Mouse (Mus musculus) liver (tissue): Measurements from ENCODE around the gene Pygm.

ENCODE experiments used
- DNase-seq: peaks from one replicate; pipeline ENCODE4 v3.0.0-alpha.2; 2020; ENCODE audit warnings: mixed read lengths

Gene Pygm

GRCm38 (mm10) chr19:6388006-6388405, 3.8 kb downstream of the Pygm start:
- no peak for DNase-seq

- peak; percentile 59 for DNase-seq
These were observed 5.6 kb downstream of the Pygm start for GRCm38 (mm10) chr19:6389803-6390202.

GRCm38 (mm10) chr19:6390251-6390650, 6.1 kb downstream of the Pygm start:
- no peak for DNase-seq

DNA sequence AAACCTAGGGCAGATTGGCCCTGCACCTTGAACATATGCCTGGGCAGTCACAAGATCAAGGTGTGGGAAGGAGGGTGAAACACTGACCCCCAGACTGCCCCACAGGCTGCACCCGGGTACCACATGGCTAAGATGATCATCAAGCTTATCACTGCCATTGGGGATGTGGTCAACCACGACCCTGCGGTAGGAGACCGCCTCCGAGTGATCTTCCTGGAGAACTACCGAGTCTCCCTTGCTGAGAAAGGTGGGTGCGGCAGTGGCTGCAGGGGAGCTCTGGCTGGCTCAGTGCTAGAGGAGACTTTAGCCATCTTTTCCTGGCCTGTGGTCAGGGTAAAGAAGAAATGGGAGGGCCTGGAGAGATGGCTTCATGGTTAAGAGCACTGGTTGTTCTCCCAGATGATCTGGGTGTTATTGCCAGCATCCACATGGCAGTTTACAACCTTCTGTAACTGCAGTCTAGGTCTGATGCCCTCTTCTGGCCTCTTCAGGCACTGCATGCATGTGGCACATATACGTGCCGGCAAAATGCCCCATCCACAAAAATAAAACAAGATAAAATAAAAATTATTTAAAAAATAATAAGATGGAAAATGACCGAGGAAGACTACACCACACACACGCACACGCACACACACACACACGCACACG, 8.7 kb downstream of the Pygm start:
- no peak for DNase-seq

DNA sequence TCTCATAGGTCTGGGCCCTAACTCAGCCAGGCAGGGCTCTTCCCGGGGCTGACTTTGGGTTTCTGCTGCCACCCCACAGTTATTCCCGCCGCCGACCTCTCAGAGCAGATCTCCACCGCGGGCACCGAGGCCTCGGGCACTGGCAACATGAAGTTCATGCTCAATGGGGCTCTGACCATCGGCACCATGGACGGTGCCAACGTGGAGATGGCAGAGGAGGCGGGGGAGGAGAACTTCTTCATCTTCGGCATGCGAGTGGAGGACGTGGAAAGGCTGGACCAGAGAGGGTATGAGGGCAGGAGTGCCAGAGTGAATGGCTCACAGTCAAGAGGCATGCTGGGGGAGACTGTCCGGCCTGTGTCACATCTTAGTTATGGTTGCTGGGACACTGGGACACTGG, 9.4 kb downstream of the Pygm start:
- DNase-seq: no peak

GRCm38 (mm10) chr19:6396237-6396636, 12.0 kb downstream of the Pygm start:
- DNase-seq: no peak

DNA sequence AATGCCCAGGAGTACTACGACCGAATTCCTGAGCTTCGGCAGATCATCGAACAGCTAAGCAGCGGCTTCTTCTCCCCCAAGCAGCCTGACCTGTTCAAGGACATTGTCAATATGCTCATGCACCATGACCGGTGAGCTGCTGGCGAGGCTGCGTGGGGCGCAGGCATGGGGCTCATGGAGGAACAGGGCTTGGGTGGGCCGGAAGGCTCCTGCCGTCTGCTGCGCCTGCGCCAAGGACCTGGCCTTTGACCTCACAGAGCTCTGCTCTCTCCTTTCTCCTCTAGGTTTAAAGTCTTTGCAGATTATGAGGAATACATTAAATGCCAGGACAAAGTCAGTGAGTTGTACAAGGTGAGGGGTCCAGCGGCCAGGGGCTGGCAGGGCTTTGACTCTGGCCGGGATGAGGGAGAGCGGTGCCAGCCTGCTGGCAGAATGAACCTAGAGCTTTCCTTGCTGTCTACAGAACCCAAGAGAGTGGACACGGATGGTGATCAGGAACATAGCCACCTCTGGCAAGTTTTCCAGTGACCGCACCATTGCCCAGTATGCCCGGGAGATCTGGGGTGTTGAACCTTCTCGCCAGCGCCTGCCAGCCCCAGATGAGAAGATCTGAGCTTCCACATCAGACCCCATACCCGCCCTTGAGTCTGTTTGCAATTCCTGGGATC, 13.5 kb downstream of the Pygm start:
- no peak for DNase-seq

GRCm38 (mm10) chr19:6398447-6399284, 14.5 kb downstream of the Pygm start:
- DNase-seq: peak; percentile 76

- DNase-seq: peak; percentile 59
These were observed 15.3 kb downstream of the Pygm start, which contains the start of gene Rasgrp2 for GRCm38 (mm10) chr19:6399285-6400095. Gene Rasgrp2, plus strand, starts transcription at chr19:6399340.

GRCm38 (mm10) chr19:6400096-6401086, 16.2 kb downstream of the Pygm start:
- DNase-seq: no peak

DNA sequence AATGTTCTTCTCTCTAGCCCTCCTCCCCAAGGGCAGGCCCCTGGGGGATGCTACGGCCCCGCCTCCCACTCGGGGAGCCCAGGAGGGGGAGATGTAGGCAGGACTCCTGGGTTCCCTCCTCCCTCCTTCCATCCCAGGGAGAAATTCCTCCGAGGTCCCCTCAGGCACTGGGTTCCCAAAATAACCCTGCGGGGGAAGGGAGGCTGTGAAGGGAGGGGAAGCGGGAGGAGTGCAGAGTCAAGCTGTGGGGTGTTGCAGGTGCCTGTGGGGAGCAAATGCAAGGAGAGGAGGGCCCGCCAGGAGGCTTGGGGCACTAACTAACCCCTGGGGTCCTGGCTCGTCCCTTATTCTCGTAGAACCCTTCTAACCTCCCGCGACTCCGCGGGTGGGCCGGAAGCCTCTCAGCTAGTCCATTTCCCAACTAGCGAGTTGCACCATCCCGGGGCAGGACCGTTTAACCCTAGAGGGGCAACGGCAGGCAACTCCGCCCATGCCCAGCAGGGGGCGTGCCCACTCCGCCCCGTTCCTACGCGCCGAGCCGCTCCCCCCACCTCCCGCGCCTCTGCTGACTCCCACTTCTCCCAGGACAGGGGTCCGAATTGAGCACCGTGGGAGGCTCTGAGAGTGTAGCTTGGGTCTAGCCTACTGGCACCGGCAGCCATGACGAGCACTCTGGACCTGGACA, 17.1 kb downstream of the Pygm start:
- DNase-seq: peak; percentile 79

- DNase-seq: peak; percentile 41
These were observed 17.8 kb downstream of the Pygm start for GRCm38 (mm10) chr19:6401951-6402350.

- DNase-seq: no peak
These were observed 19.7 kb downstream of the Pygm start for GRCm38 (mm10) chr19:6403869-6404268.

GRCm38 (mm10) chr19:6405433-6405832, 21.2 kb downstream of the Pygm start:
- DNase-seq: no peak

GRCm38 (mm10) chr19:6407109-6407508, 22.9 kb downstream of the Pygm start:
- no peak for DNase-seq

- DNase-seq: no peak
These were observed 23.8 kb downstream of the Pygm start for GRCm38 (mm10) chr19:6407816-6408510.

- DNase-seq: no peak
These were observed 24.6 kb downstream of the Pygm start for GRCm38 (mm10) chr19:6408749-6409148.

GRCm38 (mm10) chr19:6409176-6409575, 25.0 kb downstream of the Pygm start:
- no peak for DNase-seq

GRCm38 (mm10) chr19:6409936-6410335, 25.7 kb downstream of the Pygm start:
- no peak for DNase-seq

DNA sequence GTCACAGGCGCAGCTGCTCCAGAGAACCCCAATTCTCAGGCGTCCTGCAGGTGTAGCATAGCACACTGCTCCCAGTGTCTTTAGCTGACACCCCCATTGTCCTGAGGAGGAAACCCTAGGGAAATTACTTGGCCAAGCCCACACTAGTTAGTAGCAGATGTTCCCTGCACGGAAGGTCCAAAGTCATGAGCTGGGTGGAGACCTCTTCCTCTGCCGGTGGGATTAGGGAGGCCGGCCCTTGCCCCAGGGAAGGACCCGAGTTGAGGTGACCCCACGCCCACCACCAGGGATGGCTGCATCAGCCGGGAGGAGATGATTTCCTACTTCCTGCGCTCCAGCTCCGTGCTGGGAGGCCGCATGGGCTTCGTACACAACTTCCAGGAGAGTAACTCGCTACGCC, 28.6 kb downstream of the Pygm start:
- DNase-seq: no peak
